Mouse (Mus musculus): ENCODE measurements around the gene Nectin2.
"Not testable (repeated sequence)": the region's sequence is repeated elsewhere in the genome, so short reads cannot be mapped to it uniquely, and the experiment has no call there.

The Nectin2 gene

DNA sequence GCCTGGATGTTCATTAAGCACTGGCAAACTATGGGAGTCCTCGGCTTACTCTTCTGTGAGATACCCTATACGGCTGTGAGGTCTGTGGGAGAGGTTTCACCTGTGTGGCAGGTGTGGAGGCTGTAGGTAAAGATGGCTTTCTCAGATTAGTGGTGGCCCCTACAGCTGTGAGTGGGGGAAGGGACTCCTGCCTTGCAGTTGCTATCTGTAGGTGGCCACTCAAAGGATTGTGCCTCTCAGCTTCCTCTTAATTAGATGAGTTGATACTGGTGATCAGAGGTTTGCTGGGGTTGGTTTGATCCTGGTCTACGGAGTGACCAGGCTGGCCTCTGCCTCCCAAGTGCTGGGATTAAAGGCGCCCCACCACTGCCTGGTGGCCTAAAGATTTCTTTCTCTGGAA, 45.8 kb downstream of the Nectin2 start:
- DNase-seq: no peak

DNA sequence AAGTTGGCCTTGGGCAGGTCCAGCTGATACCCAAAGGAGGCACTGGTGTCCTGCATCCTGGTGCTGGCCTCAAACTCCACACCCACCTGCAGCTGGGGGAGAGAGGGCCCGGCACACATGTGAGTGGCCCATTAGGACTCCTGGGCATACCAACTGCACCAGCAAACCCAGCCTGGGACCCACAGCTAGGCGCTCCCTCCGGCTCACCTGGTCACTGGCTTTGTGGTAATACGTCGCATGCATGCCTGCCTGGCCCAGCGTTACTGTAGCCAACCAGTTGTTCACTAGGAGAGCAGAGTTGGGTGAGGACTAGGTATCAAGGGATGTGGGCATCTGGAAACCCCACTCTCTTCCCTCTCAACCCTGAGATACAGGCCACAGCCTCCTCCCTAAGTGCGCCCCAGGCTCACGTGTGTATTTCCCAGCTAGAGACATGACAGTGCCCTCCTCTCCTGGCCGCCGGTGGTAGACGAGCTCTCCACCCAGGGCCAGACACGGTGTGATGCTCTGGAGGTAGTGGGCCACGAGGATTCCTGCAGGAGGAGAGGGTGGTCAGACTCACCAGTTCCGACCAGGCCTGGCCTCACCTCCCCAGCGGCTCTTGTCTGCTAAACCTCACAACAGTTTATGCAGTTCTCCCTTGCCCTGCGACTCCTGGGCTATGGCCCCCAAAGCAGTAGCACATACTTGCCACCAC, 47.3 kb downstream of the Nectin2 start:
- no peak for DNase-seq

DNA sequence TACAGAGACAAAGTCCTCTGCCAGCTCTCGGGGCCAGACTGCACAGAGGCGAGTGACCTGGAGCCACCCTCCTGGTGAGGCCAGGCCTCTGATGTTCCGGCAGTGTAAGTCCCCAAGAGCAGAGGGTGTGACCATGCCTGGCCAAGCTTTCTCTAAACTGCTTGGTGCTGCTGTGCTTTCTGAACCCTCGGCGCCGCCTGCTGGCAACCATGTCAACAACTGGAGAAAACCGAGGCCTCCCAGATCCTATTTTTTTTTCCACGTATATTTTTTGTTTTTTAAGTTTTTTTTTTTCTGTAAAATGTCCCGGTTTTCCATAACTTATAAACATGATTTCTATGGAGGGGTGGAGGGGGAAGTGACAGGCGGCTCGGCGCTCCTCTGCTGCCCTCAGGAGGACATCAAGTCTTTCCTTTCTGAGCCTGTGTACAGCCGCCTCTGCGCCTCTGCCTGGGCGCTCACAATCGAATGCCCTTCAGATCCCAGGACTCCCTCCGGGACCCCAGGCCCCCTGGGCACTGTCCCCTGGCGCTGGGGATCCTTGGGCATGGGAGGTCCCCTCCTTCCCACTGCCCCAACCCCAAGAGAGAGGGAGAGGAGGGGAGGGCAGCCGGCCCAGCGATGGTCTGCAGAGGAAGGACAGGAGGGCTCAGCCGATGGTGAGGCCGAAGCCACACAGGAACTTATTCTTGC, 49.1 kb downstream of the Nectin2 start:
- DNase-seq: peak; percentile 91 to 94

DNA sequence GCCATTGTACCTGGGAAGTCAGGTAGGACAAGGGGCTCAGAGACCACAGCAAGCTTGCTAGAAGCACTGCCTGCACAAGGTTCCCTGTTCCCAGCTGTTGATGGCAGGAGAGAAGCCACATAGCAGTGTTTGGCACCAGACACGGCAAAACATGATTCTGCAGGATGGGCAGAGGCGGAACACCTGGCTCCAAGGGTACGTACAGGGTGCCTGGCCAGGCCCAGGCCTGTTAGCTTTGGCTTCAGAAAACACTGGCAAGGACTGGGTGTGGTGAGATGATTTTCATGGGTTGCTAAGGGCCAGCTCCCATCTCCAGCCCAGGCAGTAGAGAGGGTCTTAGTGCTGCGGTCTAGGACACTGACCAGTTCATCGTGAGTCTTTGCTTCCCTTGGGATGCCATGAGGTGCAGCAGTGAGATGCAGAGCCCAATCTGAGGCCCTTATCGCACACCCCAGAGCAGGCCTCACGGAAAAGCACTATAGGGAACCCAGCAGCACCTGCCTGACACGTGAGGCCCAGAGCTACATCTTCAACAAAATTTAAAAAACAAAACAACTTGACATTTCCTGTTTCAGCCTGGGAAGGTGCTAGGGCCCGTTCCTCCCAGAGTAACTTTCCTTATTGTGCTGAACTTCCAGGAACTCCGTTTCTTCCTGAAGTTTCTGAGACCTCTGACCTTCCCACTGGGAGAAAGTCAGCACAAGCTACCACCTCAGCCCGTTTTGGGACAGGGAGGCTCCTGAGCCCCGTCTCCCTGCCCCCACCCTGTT, 49.8 kb downstream of the Nectin2 start:
- DNase-seq: no peak

DNA sequence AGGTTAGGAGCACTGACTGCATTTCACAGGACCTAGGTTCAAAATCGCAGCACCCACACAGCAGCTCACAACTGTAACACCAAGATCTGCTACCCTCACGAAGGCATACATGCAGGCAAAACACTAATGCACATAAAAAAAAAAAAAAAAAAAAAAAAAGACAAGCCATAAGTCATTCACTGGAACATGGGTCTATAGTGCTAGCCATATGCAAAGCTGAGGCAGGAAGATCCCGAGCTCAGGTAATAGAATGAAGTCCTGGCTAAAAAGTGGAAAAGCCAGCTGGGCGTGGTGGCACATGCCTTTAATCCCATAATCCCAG, 50.5 kb downstream of the Nectin2 start:
- DNase-seq: no peak

DNA sequence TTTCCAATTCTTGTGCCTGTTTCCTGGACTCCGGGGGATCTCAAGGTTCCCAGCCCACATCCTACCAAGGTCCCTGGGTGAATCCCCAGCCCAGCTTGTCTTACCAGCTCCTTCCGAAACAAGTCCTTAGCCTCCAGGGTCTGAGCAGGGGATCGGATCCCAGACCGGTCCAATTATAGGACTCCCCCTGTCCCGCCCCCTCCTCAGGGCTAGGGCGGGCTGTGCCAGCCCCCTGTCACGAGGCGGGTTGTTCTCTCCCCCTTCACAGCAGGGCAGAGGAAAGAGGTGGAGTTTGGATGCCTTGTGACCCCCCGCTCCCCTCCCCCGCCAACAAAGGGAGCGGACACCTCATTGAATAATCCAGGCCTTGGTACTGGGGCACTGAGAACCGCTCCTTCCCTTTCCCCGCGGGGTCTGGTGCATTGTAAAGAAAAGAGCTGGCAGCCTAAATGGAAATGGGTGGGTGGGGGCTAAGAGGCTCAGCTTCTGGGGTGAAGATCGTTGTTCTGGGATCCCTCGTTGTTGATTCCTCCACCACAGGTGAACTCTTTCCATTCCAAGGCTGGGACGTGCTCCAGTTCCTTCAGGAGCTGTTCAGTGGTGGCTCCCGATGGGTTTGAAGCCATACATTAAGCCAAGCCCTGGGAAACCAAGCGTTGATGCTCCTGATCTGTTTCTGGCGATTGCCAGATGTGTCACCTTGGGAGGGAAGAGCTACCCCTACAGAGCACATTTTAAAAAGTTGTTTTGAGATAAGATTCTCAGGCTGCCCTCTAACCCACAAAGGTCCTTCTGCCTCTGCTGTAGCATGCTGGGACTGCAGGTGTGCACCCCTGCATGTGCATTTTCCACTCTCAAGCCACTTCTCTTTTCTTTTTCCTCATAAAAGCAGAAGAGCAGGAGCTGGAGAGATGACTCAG, 51.1 kb downstream of the Nectin2 start, which contains the start of gene Apoe:
Apoe (minus strand) TSS at position 282 of the 920 bp plus-strand sequence.
- peak; percentile 71 to 89 for DNase-seq

DNA sequence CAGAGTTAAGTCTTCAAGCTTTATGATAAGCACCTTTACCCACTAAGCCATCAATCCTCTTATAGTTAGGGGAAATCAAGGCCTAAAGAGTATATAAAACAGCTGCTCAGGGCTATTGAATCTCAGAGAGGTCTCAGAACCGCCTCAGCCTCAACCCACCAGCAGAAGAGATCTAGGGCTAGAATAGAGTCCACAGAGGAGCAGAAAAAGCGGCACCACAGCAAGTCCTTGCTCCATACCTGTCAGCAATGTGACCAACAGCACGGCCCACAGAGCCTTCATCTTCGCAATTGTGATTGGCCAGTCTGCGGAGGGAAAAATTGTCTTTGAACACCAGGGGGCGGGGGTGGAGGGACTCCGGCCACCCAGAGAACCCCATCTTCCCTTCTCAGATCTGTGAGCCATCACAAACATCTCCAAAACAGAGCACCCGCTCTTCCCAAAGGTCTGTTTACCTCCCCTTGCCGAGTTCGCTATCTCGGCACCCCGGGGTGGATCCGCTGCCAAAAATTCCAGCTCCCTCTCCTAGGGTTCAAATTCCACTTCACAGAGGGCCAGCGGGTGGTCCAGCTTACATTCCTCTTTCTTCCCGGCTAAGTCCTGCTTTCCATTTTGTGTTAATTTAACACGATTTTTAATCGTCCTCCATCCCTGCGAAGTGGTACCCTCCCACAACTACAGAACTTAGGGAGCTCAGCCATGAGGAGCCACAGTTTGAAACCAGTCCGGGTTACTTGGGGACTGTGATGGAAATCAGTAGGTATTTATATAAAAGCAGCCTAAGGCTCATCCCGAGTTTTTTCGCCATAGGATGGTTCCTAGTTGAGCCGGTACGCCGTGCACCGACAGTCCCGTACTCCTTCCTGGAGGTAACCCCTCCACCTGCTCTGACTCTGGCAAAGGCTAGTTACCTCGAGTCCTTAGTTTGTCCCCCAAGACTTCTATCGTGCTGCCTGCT, 52.1 kb downstream of the Nectin2 start:
- peak; percentile 65 to 70 for DNase-seq

DNA sequence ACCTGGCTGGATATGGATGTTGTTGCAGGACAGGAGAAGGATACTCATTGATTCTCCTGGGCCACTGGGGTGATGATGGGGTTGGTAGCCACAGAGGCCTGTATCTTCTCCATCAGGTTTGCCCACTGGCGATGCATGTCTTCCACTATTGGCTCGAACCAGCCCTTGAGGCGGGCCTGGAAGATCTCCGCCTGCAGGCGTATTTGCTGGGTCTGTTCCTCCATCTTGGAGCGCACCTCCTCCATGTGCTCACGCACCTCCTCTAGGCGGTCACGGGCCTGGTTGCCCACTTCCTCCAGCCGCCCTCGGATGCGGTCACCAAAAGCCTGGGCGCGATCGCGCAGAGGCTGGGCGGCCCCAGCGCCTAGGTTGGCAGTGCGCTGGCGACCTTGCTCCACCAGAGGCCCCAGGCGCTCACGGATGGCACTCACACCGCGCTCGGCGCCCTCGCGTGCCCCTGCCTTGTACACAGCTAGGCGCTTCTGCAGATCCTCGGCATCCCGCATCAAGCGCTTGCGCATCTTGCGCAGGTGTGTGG, 53.9 kb downstream of the Nectin2 start:
- no peak for DNase-seq

DNA sequence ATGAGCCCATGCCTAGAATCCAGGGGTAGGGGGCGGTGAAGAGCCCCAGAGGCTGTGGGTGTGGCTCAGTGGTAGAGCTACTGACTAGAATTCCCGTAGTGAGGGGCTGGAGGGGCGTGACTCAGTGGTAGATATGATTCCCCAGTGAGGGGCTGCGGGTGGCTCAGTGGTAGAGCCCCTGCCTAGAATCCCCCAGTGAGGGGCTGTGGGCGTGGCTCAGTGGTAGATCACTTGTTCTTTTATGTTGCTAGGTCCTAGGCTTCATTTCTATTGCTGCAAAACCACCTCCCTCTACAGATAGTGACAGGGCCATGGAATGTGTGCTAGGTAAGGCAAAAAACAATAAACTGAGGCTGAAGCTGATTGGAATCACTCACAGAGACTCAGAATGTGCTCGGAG, 54.4 kb downstream of the Nectin2 start:
- DNase-seq: no peak

DNA sequence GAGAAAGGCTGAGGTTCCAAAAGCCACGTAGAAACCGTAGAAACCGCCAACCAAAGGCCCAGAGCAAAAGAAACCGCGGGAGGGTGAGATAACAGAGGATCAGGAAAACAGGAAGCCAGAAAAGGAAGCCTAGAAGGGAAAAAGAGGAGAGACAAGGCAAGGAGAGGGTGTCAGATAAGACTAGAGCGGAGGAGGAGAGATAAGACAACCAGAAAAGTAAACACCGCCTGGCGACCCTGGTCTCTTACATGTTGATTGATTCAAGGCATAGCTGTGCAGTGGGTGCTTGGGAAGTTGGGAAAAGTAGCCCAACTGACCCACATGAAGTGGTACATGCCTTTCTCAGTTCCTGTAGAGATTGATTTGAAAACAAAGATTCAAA, 55.1 kb downstream of the Nectin2 start:
- no peak for DNase-seq

DNA sequence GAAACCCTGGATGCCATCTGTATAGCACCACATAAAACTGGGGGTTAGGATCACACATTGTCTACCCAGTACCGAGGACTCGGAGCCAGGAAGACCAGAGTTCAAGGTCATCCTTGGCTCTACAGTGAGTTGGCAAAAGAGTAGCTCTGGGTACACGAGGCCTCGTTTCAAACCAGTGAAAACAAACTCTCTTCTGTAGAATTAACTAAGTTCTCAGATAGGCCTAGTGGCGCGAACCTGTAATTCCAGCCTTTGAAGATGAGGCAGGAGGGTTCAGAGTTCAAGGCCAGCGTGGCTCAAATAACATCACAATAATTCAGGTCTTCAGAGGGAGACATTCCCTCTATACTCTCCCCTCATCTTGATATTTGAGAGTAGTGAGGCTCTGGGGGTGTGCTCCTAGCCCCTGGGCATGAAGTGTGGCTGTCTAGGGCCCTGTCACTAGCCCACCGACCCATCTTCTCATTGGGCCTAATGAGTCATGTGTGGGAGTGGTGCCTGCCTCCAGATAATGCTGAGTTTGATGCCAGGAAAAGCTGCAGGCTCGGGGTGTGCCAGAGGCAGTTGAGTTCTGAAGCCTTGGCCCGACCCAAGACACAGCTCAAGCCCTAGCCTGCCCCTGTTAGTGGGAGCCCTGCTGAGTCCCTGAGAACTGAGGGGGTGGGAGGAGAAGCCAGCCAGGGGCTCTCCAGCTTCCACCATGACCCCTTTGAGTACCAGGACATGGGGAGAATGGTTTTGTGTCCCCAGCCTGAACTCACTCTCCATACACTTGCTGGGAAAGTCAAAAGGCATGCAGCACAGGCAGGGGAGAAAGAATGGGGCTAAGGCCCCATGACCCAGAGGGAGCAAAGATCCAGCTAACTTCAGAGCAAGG, 55.7 kb downstream of the Nectin2 start:
- no peak for DNase-seq

DNA sequence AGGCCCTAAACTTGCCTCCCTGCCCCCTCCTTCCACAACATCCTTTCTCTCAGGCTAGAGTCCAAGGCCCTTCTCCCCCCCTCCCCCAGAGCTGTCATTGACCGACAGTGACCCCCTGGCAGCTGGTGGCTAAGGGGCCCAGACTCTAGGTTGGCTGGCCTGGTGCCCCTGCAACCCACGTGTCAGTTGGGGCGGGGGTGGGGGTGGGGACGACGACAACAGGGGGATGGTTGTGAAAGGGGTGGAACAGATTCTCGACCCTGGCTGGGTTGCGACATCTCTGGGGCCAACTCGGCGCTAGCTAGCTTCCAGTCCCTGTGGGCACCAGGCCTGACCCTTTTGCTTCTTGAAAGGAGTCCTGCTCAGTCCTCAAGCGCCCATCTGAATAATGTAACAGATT, 56.9 kb downstream of the Nectin2 start:
- peak; percentile 59 to 80 for DNase-seq

DNA sequence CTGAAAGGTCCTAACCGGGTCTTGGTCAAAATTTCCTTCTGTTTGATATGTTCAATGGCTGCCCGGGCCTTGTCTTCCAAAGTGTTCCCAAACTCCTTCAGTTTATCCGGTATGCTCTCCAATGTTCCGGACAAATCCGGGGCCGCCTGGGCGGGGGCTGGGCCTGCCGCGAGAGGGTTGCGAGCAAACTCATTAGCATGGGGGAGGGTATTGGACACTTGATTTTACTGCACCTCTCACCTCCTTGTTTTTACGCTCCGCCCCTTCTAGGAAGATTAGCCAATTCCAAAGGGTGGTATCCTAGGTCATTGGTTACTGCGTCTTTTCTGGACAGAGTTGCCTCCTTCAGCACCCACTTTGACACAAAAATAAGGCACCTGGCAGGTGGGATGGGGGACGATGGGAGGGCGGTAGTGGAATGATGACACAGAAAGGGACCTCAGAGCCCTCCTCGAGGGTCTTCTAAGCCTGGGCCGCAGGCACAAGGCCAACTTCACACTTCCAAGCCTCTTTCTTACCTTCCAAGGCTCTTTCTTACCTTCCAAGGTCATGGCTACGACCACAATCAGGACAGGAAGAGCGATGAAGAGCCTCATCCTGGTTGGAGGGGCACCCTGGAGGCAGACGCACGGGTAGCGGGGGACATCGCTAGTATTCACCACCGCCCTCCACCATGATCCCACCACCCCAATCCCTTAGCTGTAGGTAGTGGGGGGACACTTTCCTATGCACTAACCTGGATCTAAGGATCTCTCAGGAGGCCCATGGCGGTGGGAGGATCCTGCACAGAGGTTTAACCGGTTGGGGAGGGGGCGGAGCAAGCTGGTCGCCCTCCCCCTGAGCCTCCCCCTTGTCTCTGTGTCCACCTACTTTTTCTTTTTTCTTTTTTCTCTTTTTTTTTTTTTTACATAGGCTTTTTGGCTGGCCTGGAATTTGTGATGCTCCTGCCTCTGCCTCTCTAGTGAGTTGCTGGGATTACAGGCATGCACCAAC, 58.1 kb downstream of the Nectin2 start, which contains the start of gene Apoc1:
Apoc1 (minus strand) TSS at position 788 of the 993 bp plus-strand sequence.
- peak; percentile 45 to 74 for DNase-seq

DNA sequence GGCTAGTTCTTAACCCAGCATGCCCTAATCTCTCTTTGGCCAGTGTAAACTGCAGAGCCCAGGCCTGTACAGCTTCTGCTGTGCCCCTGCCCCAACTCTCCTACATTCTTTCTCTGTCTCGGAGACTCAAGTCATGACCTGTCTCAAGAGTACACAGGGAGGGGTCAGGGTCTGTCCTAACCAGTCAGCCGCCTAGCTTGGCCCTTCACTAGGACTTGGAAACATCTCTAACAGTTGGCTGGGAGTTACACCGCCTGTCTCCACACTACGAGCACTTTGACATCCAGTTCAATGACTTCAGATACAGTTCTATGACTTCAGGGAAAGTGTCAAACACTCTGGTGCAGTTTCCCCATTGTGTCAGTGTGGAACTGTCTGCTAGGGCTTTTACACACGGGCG, 58.8 kb downstream of the Nectin2 start:
- DNase-seq: no peak

DNA sequence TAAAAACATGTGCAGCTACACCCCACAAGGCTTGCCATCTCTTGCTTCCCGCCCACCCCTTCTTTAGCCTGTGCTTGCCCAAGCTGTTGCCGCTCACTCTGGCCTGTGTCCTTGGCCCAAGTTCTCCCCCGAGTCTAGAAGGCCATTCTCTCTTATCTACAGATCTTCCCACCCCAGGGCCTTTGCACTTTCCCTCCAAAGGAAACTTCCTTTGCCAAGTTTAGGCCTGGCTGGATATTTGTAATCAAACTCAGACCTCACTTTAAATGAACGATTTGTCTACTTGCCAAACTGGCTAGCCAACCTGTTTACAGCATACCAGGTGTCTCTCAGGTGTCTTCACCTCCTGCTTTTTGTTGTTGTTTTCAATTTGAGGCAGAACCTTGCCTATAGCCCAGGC, 59.4 kb downstream of the Nectin2 start:
- no peak for DNase-seq

DNA sequence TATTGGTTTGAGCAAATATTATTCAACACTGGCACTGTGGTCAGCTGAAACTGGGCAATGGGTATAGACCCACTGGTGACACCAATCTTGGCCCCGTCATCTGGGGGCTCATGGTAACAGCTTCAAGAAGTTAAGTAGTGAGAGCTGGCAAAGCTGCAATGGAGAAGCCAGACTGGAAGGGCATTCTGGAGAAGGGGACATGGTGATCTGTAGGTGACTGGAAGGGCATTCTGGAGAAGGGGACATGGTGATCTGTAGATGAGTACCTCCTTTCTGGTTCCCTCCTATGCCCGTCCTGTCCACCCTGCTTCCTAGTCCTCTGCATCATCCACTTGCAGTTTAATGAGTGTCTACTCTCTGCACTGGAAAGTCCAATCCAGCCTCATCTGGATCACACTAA, 61.7 kb downstream of the Nectin2 start:
- no peak for DNase-seq

DNA sequence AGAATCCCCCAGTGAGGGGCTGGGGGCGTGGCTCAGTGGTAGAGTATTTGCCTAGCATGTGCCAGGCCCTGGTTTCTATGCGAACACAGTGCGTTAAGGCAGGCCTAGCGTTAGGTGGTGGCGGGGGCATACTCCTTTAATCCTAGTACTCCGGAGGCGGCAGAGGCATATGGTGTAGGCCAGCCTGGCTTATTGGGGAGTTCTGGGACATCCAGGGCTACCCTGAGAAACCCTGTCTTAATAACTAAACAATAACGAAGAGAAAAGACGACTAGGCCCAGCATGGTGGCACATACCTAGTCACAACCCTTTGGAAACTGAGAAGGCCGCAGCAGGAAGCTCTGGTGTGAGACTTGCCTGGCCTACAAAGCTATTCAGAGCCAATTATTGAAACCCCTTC, 62.2 kb downstream of the Nectin2 start:
- no peak for DNase-seq

DNA sequence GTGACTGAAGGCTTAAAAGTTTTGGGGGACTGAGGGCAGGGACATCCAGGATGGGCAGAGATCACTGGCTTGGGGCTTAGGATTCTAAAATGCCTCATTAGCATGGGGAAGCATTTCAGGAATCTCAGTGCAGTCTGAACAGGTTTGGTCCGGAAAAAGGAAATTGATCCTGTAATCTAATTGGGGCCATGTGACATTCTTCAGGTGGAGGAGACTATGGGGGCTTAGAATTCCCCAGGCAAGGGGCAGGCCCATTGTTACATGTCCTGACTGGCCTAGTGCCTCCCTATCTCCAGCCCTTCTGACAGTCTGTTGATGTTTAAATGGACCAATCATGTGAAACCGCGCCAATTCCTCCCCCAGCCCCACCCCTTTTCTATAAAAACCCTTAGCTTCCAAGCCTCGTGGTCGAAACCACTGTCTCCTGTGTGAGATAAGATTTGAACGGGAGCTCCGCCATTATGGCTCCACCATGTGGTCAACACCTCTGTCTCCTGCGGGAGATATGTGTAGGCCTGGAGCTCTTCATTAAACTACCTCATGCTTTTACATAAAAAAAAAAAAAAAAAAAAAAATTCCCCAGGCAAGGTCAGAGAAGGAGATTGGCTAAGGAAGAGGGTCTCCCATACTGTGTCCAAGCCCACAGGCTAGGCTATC, 63.2 kb downstream of the Nectin2 start:
- not testable (repeated sequence) for DNase-seq
